ENCODE assay signal across 18 mouse cellular contexts in genomic region chr3:27534208-27534607, GRCm38 (mm10).
DNase-seq lines count a peak whose midpoint lies in the region; ATAC-seq and TF ChIP-seq lines count a peak whose summit lies in the region.
"Had no signal": no experiment of that assay in that cellular context is flagged by ENCODE, and none has a peak within 500 bp of the region (broad histone marks: within the 10 kb centered on the region; RNA-seq: fewer than 3 reads in every experiment).

No protein-coding gene starts in this region.

- WGBS in lung, postnatal 0 days = 79% methylated on average over 3 of the region's 3 CpGs

- H3K9me3 ChIP-seq in lung, postnatal 0 days (ENCODE audit: low read length) = no peaks in the 10 kb centered on the region
- H3K9me3 ChIP-seq: embryonic facial prominence, embryonic 10.5 days; embryonic facial prominence, embryonic 12.5 days; forebrain, embryonic 13.5 days; forebrain, embryonic 15.5 days had no signal

- H3K4me2 ChIP-seq in lung, postnatal 0 days (replicated peaks; ENCODE audit: low read depth, low read length) = no peak overlapping the region
- H3K4me2 ChIP-seq: embryonic facial prominence, embryonic 12.5 days; forebrain, embryonic 13.5 days; forebrain, embryonic 15.5 days had no signal

- intact Hi-C loops in heart, postnatal 10 days (cut with DNase I) = no loop called here

- no peak overlapping the region for H3K4me3 ChIP-seq in lung, postnatal 0 days (ENCODE audit: low read depth, low read length)
- H3K4me3 ChIP-seq: embryonic facial prominence, embryonic 10.5 days; embryonic facial prominence, embryonic 12.5 days; forebrain, embryonic 13.5 days; forebrain, embryonic 15.5 days had no signal

- H3K27me3 ChIP-seq in lung, postnatal 0 days (replicated peaks; ENCODE audit: insufficient read depth, low read length) = no peaks in the 10 kb centered on the region
- H3K27me3 ChIP-seq: embryonic facial prominence, embryonic 12.5 days; forebrain, embryonic 13.5 days; forebrain, embryonic 15.5 days had no signal

- DNase-seq in heart, adult 11 months = peak; percentile 52
- no peak for DNase-seq in heart, postnatal 10 days
- peak; percentile 19 for DNase-seq in lung, postnatal 0 days (ENCODE audit: low spot score)
- no peak for DNase-seq in lung, postnatal 36 days
- DNase-seq in natural killer cell, adult 2 months (ENCODE audit: low spot score in 2 of 2) = no peak
- DNase-seq: adrenal gland, postnatal 14 days; adrenal gland, postnatal 36 days; cerebellum, adult 11-12 months; cerebellum, adult 2 months; cerebellum, adult 9-10 months; cerebellum, postnatal 10 days; cerebellum, postnatal 25 days; forebrain, postnatal 0 days had no signal

- H3K36me3 ChIP-seq in lung, postnatal 0 days (ENCODE audit: insufficient read depth, low read length) = peaks cover 2% of the 10 kb centered on the region; the same call in 1 of the 2 replicates

- no peak for TF ChIP-seq CTCF in lung, postnatal 0 days (IDR thresholded peaks at IDR 0.05)

- H3K27ac ChIP-seq in lung, postnatal 0 days (ENCODE audit: low read length) = no peak overlapping the region
- H3K27ac ChIP-seq: embryonic facial prominence, embryonic 10.5 days; embryonic facial prominence, embryonic 12.5 days; forebrain, embryonic 13.5 days; forebrain, embryonic 15.5 days had no signal

- TF ChIP-seq EP300 in lung, postnatal 0 days (IDR thresholded peaks at IDR 0.05) = no peak

- H3K4me1 ChIP-seq in lung, postnatal 0 days (ENCODE audit: insufficient read depth, low read depth, low read length) = no peaks in the 10 kb centered on the region
- H3K4me1 ChIP-seq: forebrain, embryonic 13.5 days; forebrain, embryonic 15.5 days had no signal

- H3K9ac ChIP-seq in lung, postnatal 0 days (replicated peaks; ENCODE audit: low read depth) = no peak overlapping the region
- H3K9ac ChIP-seq: embryonic facial prominence, embryonic 12.5 days; forebrain, embryonic 13.5 days; forebrain, embryonic 15.5 days; forebrain, postnatal 0 days had no signal

- ATAC-seq in lung, postnatal 0 days = 0 out of 2 replicates have a peak, but pooled peaks have one; percentile 32
- ATAC-seq: activated CD4-positive, CD25-positive, alpha-beta regulatory T cell, adult 4 months; forebrain, embryonic 13.5 days; forebrain, embryonic 15.5 days; forebrain, postnatal 0 days had no signal

Comparison
In these comparisons a context has a peak if more than half of its experiments do, and no peak if none do; other contexts are left out.
1. DNase-seq: peak in heart, adult 11 months (single experiment) and lung, postnatal 0 days (single experiment); none in heart, postnatal 10 days (0 of 2), lung, postnatal 36 days (single experiment) and natural killer cell, adult 2 months (0 of 2).